Mouse (Mus musculus): ENCODE measurements at regions not wholly inside any gene's neighbourhood (a gene's known extent, or its start where the extent isn't known, plus 50 kb on each side); places are given as distances from the start of the nearest gene placed in this dataset.

GRCm38 (mm10) chr1:39143054-39143453 is 50.5 kb upstream of the Npas2 start:
- Histone ChIP-seq H3K9me3 (peaks cover 6% of the 10 kb centered on the region; the same call in 1 of the 2 replicates), H3K4me2 (no peak overlapping the region), H3K4me3 (no peak overlapping the region), H3K9ac (no peak overlapping the region), H3K36me3 (no peaks in the 10 kb centered on the region), H3K27me3 (replicated peaks) (no peaks in the 10 kb centered on the region), H3K4me1 (no peaks in the 10 kb centered on the region), H3K27ac (replicated peaks) (no peak overlapping the region)
- WGBS: 70% methylated on average over 2 of the region's 2 CpGs
- no peak for ATAC-seq (ENCODE audit: extremely low read depth, insufficient number of reproducible peaks, low FRiP score, low TSS enrichment)

GRCm38 (mm10) chr1:39143626-39144025 is 49.9 kb upstream of the Npas2 start:
- Histone ChIP-seq H3K4me1 (no peaks in the 10 kb centered on the region), H3K27ac (replicated peaks) (no peak overlapping the region), H3K4me3 (no peak overlapping the region), H3K4me2 (no peak overlapping the region), H3K9me3 (no peaks in the 10 kb centered on the region), H3K27me3 (replicated peaks) (no peaks in the 10 kb centered on the region), H3K36me3 (no peaks in the 10 kb centered on the region), H3K9ac (no peak overlapping the region)
- ATAC-seq (ENCODE audit: extremely low read depth, insufficient number of reproducible peaks, low FRiP score, low TSS enrichment): no peak
- WGBS: 74% methylated on average over 5 of the region's 5 CpGs

Data from heart, embryonic 13.5 days (tissue).